Mouse (Mus musculus): ENCODE data around the gene Traf3ip3.

Traf3ip3 gene

GRCm38 (mm10) chr1:193125835-193126234, 75.7 kb downstream of the Traf3ip3 start:
- DNase-seq (ENCODE audit: extremely low spot score) = no peak
